Mouse (Mus musculus) embryonic facial prominence, embryonic 15.5 days (tissue): ENCODE results near the gene 2310061I04Rik. TPM values are rescaled to one million over a fixed set of nuclear protein-coding genes. Genes with fewer than 3 reads are reported as not detected.

ENCODE experiments used
- ATAC-seq: fragments of 200-750 bp; cut with Nextera tagmentation; 2 replicates; pipeline ENCODE4 v1.8.0; 2017; ENCODE audit warnings: low read depth, moderate TSS enrichment; ENCODE audit not compliant: insufficient number of reproducible peaks, low FRiP score, low TSS enrichment
- H3K27ac ChIP-seq: fragments of 300-500 bp; sonication (generic); replicated peaks from 2 replicates; pipeline ENCODE4 v1.5.1; 2015; ENCODE audit warnings: mild to moderate bottlenecking, inconsistent platforms
- H3K27me3 ChIP-seq: fragments of 300-500 bp; sonication (generic); 2 replicates; pipeline ENCODE4 v1.6.1; 2015; ENCODE audit warnings: inconsistent platforms
- H3K36me3 ChIP-seq: fragments of 300-500 bp; sonication (generic); 2 replicates; pipeline ENCODE4 v1.6.1; 2015; ENCODE audit warnings: mild to moderate bottlenecking, inconsistent platforms
- H3K4me1 ChIP-seq: fragments of 300-500 bp; sonication (generic); 2 replicates; pipeline ENCODE4 v1.6.1; 2015; ENCODE audit warnings: inconsistent platforms
- H3K4me2 ChIP-seq: fragments of 300-500 bp; sonication (generic); replicated peaks from 2 replicates; pipeline ENCODE4 v1.6.1; 2015; ENCODE audit warnings: mild to moderate bottlenecking, inconsistent platforms
- H3K4me3 ChIP-seq: fragments of 300-500 bp; sonication (generic); replicated peaks from 2 replicates; pipeline ENCODE4 v1.5.1; 2015; ENCODE audit warnings: mild to moderate bottlenecking, inconsistent platforms
- H3K9ac ChIP-seq: fragments of 300-500 bp; sonication (generic); 2 replicates; pipeline ENCODE4 v1.6.1; 2015; ENCODE audit warnings: inconsistent platforms
- H3K9me3 ChIP-seq: fragments of 300-500 bp; sonication (generic); replicated peaks from 2 replicates; pipeline ENCODE4 v1.6.1; 2016; ENCODE audit warnings: inconsistent platforms
- WGBS: fragments of 180-500 bp; shearing (Covaris S2); methylation state at CpG from one replicate; pipeline ENCODE4 v1.1.7; 2015; 5-methylcytosine and 5-hydroxymethylcytosine counted together
- polyA plus RNA-seq: library from polyadenylated mRNA; unstranded; fragments of >200 nt; fragmentation: Nextera tagmentation; extraction: Ambion mirVana; gene quantifications from 2 replicates; pipeline ENCODE4 v1.2.1, GENCODE M21; 2015

Gene 2310061I04Rik
- polyA plus RNA-seq, 1 experiment from 2014 or later = 22.3 TPM

DNA sequence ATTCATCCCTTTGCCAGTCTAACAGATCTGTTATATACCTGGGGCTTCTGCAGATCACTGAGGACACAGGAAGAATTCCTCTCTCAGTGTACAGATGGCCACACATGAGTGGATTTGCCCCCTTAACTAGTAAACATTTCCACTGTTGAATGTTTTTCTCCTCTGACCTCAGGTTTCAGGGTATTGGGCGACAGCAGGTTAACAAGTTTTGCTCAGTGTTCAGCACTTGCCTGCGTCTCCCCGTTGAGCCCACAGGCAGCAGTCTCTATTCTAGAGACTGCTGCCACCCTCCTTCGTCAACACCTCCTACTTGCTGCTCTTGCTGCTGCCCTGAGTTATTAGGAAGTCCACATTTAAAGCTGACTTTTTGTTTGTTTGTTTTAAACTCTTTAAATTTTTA lies 24.5 kb upstream of the 2310061I04Rik start:
- Histone ChIP-seq H3K9ac (no peak overlapping the region), H3K36me3 (peaks cover 38% of the 10 kb centered on the region), H3K27ac (no peak overlapping the region), H3K4me2 (no peak overlapping the region), H3K4me3 (no peak overlapping the region), H3K4me1 (peaks cover 18% of the 10 kb centered on the region), H3K27me3 (no peaks in the 10 kb centered on the region), H3K9me3 (no peaks in the 10 kb centered on the region)
- WGBS = 80% methylated on average over 4 of the region's 4 CpGs
- ATAC-seq = no peak

DNA sequence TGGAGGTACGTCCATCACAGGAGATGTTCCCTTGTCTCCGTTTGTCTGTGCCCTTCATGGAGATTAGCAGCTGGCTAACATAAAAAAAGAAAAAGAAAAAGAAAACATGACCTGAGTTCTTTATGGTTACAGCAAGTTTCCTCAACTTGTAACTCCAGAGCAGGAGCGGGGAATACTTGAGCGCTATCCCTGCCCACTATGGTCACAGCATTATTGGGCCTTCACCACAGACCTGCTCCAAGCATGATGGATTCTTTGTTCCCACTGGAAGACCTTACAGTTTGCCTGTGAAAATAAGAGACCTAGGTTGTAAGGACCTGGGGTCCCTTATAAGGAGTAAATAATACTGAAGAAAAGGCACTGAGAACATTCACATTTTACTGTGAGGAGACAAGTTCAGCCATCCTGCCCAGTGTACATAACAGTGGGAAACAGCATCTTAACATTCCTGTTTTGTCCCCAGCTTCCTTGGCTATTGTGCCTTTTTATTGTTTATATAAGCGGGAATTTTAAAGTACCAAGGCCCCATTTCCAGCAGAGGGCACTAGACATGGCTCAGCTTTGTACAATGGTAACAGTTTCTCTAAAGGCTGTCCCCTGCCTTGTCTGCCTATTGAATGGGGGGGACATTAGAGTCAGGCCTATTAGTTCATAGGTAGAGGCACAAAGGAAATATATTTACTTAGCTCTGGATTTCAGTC lies 23.8 kb upstream of the 2310061I04Rik start:
- Histone ChIP-seq H3K27me3 (no peaks in the 10 kb centered on the region), H3K4me3 (no peak overlapping the region), H3K4me1 (peaks cover 18% of the 10 kb centered on the region), H3K9me3 (no peaks in the 10 kb centered on the region), H3K27ac (peak overlapping the region; percentile 98; the same call in 1 of the 2 replicates), H3K36me3 (peaks cover 31% of the 10 kb centered on the region), H3K4me2 (no peak overlapping the region), H3K9ac (no peak overlapping the region)
- WGBS = 75% methylated on average over 5 of the region's 5 CpGs
- ATAC-seq = no peak

DNA sequence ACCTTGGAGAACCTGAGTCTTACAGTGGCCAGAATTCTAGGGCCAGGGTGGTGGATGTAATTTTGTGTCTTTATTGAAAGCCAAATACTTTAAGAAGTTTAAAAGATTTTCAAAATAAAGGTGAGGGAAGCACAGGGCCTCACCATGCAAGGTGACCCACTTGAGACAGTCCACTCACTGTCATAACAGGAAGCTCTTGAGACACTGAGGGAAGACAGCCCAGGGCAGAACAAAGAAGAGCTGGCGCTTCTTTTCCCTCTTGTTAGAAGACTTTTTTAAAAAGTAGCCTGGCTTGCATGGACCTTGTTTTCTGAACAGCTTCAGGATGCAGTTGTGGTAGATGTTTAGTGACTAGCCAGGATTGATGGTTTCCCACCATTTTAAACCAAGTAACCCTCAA lies 23.2 kb upstream of the 2310061I04Rik start:
- H3K36me3 ChIP-seq = peaks cover 25% of the 10 kb centered on the region
- 0 out of 2 replicates have a peak overlapping the region, but pooled peaks have one; percentile 86 for H3K4me2 ChIP-seq
- H3K9me3 ChIP-seq = no peaks in the 10 kb centered on the region
- H3K27ac ChIP-seq = peak overlapping the region; percentile 98
- peaks cover 21% of the 10 kb centered on the region for H3K4me1 ChIP-seq
- ATAC-seq = no peak
- whole genome bisulfite sequencing = 62% methylated on average over 1 of the region's 1 CpGs
- no peak overlapping the region for H3K9ac ChIP-seq
- peak overlapping the region; percentile 80; the same call in 1 of the 2 replicates for H3K4me3 ChIP-seq
- H3K27me3 ChIP-seq = no peaks in the 10 kb centered on the region

DNA sequence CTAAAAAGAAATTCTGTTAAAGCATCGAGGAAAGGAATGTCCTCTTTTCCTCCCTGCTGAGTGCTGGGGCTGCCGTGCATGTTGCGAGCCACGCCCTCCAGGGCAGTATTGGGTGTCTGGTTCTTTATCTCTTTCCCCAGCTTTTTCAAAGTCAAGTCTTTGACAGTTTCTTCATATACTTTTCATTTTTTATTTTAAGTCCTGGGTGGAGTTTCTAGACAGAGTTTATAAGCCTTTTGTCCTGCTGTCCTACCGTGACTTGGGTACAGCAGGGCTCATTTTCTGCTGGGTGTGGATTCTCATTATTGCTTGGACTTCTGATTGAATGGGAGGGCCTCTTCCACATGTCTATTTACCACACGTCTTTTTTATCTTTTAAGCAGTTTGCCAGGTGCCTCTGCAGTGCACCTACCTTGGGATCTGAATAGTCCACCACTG lies 22.7 kb upstream of the 2310061I04Rik start:
- peaks cover 26% of the 10 kb centered on the region for H3K4me1 ChIP-seq
- no peaks in the 10 kb centered on the region for H3K9me3 ChIP-seq
- peaks cover 20% of the 10 kb centered on the region for H3K36me3 ChIP-seq
- peak overlapping the region; percentile 86 for H3K4me2 ChIP-seq
- no peak for ATAC-seq
- WGBS = 45% methylated on average over 6 of the region's 6 CpGs
- H3K9ac ChIP-seq = peak overlapping the region; percentile 31; the same call in 1 of the 2 replicates
- H3K27me3 ChIP-seq = no peaks in the 10 kb centered on the region
- peak overlapping the region; percentile 98 for H3K27ac ChIP-seq
- H3K4me3 ChIP-seq = peak overlapping the region; percentile 80

DNA sequence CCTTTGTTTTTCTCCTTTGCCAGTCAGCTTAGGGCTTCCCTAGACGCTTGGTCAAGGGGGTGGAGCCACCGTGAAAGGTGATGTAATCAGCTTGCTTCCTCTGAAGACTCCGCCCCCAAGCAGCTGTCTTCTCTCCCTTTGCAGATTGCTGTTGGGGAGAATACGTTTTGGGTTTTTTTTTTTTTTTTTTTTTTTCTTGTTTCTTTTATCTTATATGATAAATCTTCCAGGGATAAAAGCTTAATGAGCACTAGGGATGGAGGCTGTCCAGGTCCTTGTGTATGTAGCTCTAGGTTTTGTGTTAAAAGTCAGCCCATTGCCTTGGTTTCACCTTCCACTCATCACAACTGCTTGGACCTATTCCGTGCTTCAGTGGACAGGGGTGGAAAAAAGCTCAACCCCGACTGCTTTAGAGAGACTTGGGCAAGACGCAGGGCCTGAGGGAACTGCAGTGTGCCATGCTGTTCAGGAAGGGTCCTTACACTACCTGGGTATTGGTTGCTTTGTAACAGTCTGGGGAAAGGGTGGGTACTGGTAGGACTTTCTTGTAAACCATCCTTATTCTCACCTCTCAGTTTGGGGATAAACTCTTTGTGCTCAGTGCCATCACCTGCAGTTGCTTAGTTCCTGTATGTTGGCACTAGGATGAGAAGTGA lies 22.0 kb upstream of the 2310061I04Rik start:
- ATAC-seq = peak; percentile 34
- Histone ChIP-seq H3K27ac (peak overlapping the region; percentile 98), H3K4me1 (peaks cover 31% of the 10 kb centered on the region), H3K9me3 (no peaks in the 10 kb centered on the region), H3K4me2 (peak overlapping the region; percentile 86), H3K9ac (peak overlapping the region; percentile 76), H3K27me3 (no peaks in the 10 kb centered on the region), H3K4me3 (peak overlapping the region; percentile 80), H3K36me3 (peaks cover 13% of the 10 kb centered on the region)
- WGBS = 13% methylated on average over 7 of the region's 7 CpGs

DNA sequence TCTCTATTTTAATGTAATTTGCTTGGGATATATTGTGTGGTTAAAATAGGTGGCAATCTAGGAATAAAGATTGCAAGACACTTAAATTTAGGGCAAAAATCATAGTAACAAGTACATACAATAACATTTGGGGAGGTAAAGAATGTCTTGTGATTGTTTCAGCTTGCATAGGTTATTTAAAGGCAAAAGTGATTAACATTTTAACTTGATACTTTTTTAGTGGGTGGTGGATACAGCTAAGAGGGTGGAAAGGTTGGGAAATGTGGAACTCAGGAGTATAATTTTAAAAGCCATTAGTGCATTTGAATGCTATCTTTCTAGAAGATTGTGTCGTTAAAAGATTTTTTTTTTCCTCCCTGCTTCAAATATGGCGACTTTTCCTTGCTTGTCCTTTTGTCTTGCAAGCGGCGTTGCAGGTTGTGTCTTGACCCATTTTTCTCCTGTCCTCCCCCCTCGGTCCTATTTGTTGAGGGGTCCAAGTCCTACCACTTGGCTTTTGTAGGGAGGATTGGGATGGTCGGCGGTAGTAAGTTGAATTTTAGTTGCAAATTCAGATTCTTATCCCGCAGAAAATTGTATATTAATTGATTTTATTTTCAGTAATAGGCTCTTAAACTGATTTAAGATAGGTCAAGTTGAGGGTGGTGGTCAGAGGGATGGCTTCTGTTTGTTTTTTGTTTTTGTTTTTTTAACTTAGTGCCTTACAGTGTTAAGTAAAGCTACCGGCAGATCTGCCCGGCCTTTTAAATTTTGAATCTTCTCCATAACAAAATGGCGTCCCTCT lies 21.2 kb upstream of the 2310061I04Rik start:
- H3K27ac ChIP-seq = peak overlapping the region; percentile 98
- no peaks in the 10 kb centered on the region for H3K27me3 ChIP-seq
- peak overlapping the region; percentile 86 for H3K4me2 ChIP-seq
- peak overlapping the region; percentile 76 for H3K9ac ChIP-seq
- peaks cover 6% of the 10 kb centered on the region for H3K36me3 ChIP-seq
- peaks cover 31% of the 10 kb centered on the region for H3K4me1 ChIP-seq
- ATAC-seq = no peak
- WGBS = under 1% methylated on average over 11 of the region's 11 CpGs
- H3K4me3 ChIP-seq = peak overlapping the region; percentile 80
- H3K9me3 ChIP-seq = no peaks in the 10 kb centered on the region

DNA sequence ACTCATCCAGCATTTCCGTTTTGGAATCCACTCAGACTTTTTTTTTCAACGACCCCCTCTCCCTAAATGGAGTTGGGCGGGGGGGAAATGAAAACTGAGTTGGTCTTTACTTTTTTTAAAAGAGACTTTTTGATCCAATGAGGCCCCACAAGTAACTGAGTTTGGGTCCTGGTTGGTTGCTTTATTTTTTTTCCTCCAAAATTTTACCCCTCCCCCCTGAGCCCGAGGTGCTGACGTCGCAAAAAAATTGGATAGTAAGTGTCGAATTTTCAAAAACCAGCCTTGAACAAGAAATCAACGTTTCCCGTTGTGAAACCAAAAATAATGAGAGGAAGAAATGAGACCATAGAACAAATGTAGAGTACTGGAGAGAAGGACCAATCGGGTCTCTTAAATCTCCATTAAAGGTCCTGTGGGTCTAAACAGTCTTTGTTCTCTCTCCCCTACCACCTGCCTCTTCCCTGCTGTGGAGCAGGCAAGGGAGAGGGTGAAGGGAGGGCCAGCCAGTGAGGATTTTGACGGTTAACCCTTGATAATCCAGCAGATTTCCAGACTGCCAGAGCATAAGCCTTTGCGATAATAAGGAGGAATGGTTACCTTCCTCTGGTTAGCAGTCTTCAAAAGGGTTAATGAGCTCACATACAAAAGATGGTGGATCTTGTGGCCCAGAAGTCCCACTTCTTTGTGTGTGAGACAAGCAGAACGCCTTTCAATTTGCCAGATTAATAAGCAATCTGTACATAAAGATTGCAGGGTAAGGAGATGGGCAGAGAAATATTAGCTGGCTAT lies 20.4 kb upstream of the 2310061I04Rik start:
- H3K27ac ChIP-seq = peak overlapping the region; percentile 98
- peaks cover 31% of the 10 kb centered on the region for H3K4me1 ChIP-seq
- H3K9ac ChIP-seq = peak overlapping the region; percentile 76
- WGBS = 0% methylated on average over 13 of the region's 13 CpGs
- peak overlapping the region; percentile 86 for H3K4me2 ChIP-seq
- peaks cover 8% of the 10 kb centered on the region for H3K36me3 ChIP-seq
- peak overlapping the region; percentile 80 for H3K4me3 ChIP-seq
- H3K27me3 ChIP-seq = no peaks in the 10 kb centered on the region
- no peak for ATAC-seq
- no peaks in the 10 kb centered on the region for H3K9me3 ChIP-seq

DNA sequence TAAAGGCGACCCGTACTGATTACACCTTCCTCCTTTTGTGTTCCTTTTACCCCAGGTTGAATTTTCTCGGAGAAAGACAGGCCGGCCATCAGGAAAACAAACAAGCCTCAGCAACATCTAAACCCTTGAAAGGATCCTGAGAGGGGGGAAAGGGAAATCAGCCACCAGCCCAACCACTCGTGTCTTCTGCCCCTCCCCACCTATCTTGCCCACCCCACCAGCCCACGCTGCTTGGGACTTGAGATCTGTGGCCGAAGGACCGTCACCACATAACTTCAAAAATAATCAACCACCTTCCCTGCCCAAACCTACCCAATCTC lies 19.9 kb upstream of the 2310061I04Rik start:
- no peak for ATAC-seq
- WGBS = 1% methylated on average over 8 of the region's 8 CpGs

DNA sequence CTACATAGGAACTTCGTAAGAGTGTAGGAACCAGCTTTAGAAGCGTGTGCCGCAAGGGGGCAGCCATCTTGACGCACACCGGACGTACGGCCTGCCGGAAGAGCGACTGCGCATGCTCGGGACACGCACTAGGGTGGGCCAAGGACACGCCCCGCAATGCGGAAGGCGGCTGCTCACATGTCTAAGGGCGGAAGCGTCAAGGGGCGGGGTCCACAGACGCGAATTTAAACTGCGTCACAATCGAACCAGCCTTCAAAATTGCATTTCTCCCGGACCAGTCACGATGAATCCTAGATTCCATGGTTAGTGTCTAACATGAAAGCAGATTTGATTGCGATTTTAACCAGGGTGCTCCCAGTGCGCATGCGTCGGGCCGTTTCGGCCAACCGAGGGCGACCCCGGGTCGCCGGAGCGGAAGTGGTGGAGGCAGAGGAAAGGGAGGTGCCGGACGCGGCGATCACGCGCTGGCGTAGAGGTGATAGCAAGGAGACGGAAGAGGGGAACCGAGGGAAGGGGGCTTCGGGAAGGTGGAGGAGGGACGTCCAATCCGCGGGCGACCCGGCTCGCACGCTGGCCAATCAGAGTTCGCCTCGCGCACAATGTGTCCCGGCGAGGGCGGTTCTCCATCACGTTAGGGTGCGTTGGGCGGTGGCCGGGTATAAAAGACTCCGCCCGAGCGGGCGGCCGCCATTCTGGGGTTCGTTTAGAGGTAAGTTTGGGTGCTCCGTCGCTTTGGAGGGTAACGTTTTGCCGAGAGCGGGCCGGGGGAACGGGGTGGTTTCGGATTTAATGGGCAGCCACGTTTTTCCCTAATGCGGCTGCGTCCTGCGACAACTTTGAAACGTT lies 19.3 kb upstream of the 2310061I04Rik start, which contains the start of the genes Mrps18b and Ppp1r10:
TSS of gene Mrps18b (minus strand) at position 93 of the 846 bp plus-strand sequence.
TSS of gene Ppp1r10 (plus strand) at position 138 of the 846 bp plus-strand sequence.
- H3K27me3 ChIP-seq = no peaks in the 10 kb centered on the region
- H3K27ac ChIP-seq = peak within 1 kb of the TSS; percentile 98
- ATAC-seq = peak; percentile 97
- H3K4me3 ChIP-seq = peak within 1 kb of the TSS; percentile 80
- peak within 1 kb of the TSS; percentile 76 for H3K9ac ChIP-seq
- H3K4me1 ChIP-seq = peaks cover 31% of the 10 kb centered on the region
- H3K9me3 ChIP-seq = no peaks in the 10 kb centered on the region
- peaks cover 19% of the 10 kb centered on the region for H3K36me3 ChIP-seq
- peak within 1 kb of the TSS; percentile 86 for H3K4me2 ChIP-seq
- WGBS = under 1% methylated on average over 83 of the region's 83 CpGs

More for the DNA sequence above, 19.9 kb upstream of the 2310061I04Rik start:
- Histone ChIP-seq H3K4me2 (peak overlapping the region; percentile 86), H3K27me3 (no peaks in the 10 kb centered on the region), H3K4me1 (peaks cover 31% of the 10 kb centered on the region), H3K36me3 (peaks cover 14% of the 10 kb centered on the region), H3K9ac (peak overlapping the region; percentile 76), H3K9me3 (no peaks in the 10 kb centered on the region), H3K4me3 (peak overlapping the region; percentile 80), H3K27ac (peak overlapping the region; percentile 98)
